Mouse (Mus musculus) duodenum, adult 2 months (tissue): ENCODE measurements around the gene Muc5ac. TPM values are rescaled to one million over a fixed set of nuclear protein-coding genes. Genes with fewer than 3 reads are reported as not detected.

Experiments
- polyA plus RNA-seq: library from polyadenylated mRNA; depleted of rRNA; stranded (reverse); fragments of >200 nt; gene quantifications from 2 replicates; pipeline ENCODE4 v1.2.3, GENCODE M21; 2012; ENCODE audit warnings: low replicate concordance; rRNA removed

The Muc5ac gene
- polyA plus RNA-seq, result 0.40 and 136 TPM in 2 replicates

GRCm38 (mm10) chr7:141788677-141789452, at the start of gene Muc5ac:
TSS of gene Muc5ac (plus strand) at chr7:141788972.

GRCm38 (mm10) chr7:141838779-141839178, 50.0 kb downstream of the Muc5ac start, which contains the start of gene Muc5b:
TSS of gene Muc5b (plus strand) at chr7:141839070.

Other genes with a start within 250 kb of the Muc5ac start
- 38.8 and 40.9 TPM in 2 replicates for gene Chid1, start 249.1 kb upstream of the Muc5ac start, polyA plus RNA-seq
- gene Ap2a2, start 226.8 kb upstream of the Muc5ac start, polyA plus RNA-seq, result 57.1 and 96.3 TPM in 2 replicates
- gene Muc6, start 133.7 kb upstream of the Muc5ac start, polyA plus RNA-seq, result 2.0 and 1,221 TPM in 2 replicates
- 504 and 1,367 TPM in 2 replicates for gene Muc2, start 98.6 kb upstream of the Muc5ac start, polyA plus RNA-seq
- gene Muc5b, start 50.1 kb downstream of the Muc5ac start, polyA plus RNA-seq, result 1.1 TPM in 1 of 2 replicates, not detected in the other
- 32.7 and 54.7 TPM in 2 replicates for gene Tollip, start 129.5 kb downstream of the Muc5ac start, polyA plus RNA-seq
- gene Brsk2, start 160.8 kb downstream of the Muc5ac start, polyA plus RNA-seq, result 0.64 and 4.0 TPM in 2 replicates